Mouse (Mus musculus) liver, embryonic 14.5 days (tissue): Measurements from ENCODE around the gene Rbm8a. TPM values are rescaled to one million over a fixed set of nuclear protein-coding genes. Genes with fewer than 3 reads are reported as not detected.

Source experiments
- ATAC-seq: fragments of 200-750 bp; cut with Nextera tagmentation; 2 replicates; pipeline ENCODE4 v1.8.0; 2017; ENCODE audit warnings: moderate number of reproducible peaks, mild to moderate bottlenecking, moderate library complexity; ENCODE audit not compliant: insufficient read depth
- DNase-seq, 3 experiments: peaks; one replicate each; pipeline ENCODE4 v3.0.0-alpha.2; 2012 to 2013; ENCODE audit warnings: low read depth in 3 of 3, low spot score in 3 of 3
- H3K27ac ChIP-seq: fragments of 300-500 bp; sonication (generic); 2 replicates; pipeline ENCODE4 v1.5.1; 2014; ENCODE audit warnings: moderate library complexity, mild to moderate bottlenecking, control low read depth, inconsistent platforms
- H3K27me3 ChIP-seq: fragments of 300-500 bp; sonication (generic); 2 replicates; pipeline ENCODE4 v1.6.1; 2014; ENCODE audit warnings: mild to moderate bottlenecking, low read length, moderate library complexity; ENCODE audit not compliant: control insufficient read depth, insufficient read depth
- H3K36me3 ChIP-seq: fragments of 300-500 bp; sonication (generic); replicated peaks from 2 replicates; pipeline ENCODE4 v1.6.1; 2014; ENCODE audit warnings: low read depth; ENCODE audit not compliant: control insufficient read depth, insufficient read depth
- H3K4me1 ChIP-seq, 2 experiments: fragments of 200-500 bp in 1 of 2; fragments of 300-500 bp in 1 of 2; sonication (generic) in 1 of 2; replicated peaks; 2 replicates each; pipeline ENCODE4 v1.6.1; 2012 to 2014; ENCODE audit warnings: antibody characterized with exemption in 1 of 2, inconsistent platforms in 1 of 2, low read length in 1 of 2; ENCODE audit not compliant: control insufficient read depth in 2 of 2, insufficient read depth in 2 of 2
- H3K4me2 ChIP-seq: fragments of 300-500 bp; sonication (generic); 2 replicates; pipeline ENCODE4 v1.6.1; 2014; ENCODE audit warnings: low read depth, mild to moderate bottlenecking, control low read depth, moderate library complexity
- H3K4me3 ChIP-seq, 2 experiments: fragments of 200-500 bp in 1 of 2; fragments of 300-500 bp in 1 of 2; sonication (generic) in 1 of 2; 2 replicates each; pipeline ENCODE4 v1.5.1; 2012 to 2014; ENCODE audit warnings: low read depth in 2 of 2, low read length in 2 of 2, mild to moderate bottlenecking in 2 of 2, control low read depth in 1 of 2, inconsistent platforms in 1 of 2, moderate library complexity in 1 of 2; ENCODE audit not compliant: insufficient read depth in 1 of 2
- H3K9ac ChIP-seq: fragments of 300-500 bp; sonication (generic); replicated peaks from 2 replicates; pipeline ENCODE4 v1.6.1; 2014; ENCODE audit warnings: mild to moderate bottlenecking, control low read depth, moderate library complexity
- H3K9me3 ChIP-seq: fragments of 300-500 bp; sonication (generic); 2 replicates; pipeline ENCODE4 v1.6.1; 2016; ENCODE audit warnings: low read length, mixed read lengths; ENCODE audit not compliant: control insufficient read depth
- CTCF ChIP-seq: IDR thresholded peaks from 2 replicates; pipeline ENCODE4 v1.5.1; 2016; ENCODE audit warnings: antibody characterized with exemption, low read depth, control low read depth
- EP300 ChIP-seq: IDR thresholded peaks from 2 replicates; pipeline ENCODE4 v1.6.1; 2016; ENCODE audit warnings: antibody characterized with exemption, low read depth
- WGBS: fragments of 180-500 bp; shearing (Covaris S2); extraction: QIAGEN DNeasy Blood & Tissue Kit; methylation state at CpG from one replicate; pipeline ENCODE4 v1.1.7; 2014; ENCODE audit not compliant: insufficient replicate concordance; 5-methylcytosine and 5-hydroxymethylcytosine counted together
- polyA plus RNA-seq, 2 experiments: library from polyadenylated mRNA; depleted of rRNA in 1 of 2; stranded (reverse) in 1 of 2; unstranded in 1 of 2; fragments of >200 nt; fragmentation: Nextera tagmentation in 1 of 2; extraction: Ambion mirVana in 1 of 2; gene quantifications; 2 replicates each; pipeline versions ENCODE4 v1.2.1 to v1.2.3; 2012 to 2014

The Rbm8a gene
- polyA plus RNA-seq, 2 experiments: 22.8 to 69.1 TPM

GRCm38 (mm10) chr3:96679159-96679674 lies 49.5 kb downstream of the Rbm8a start:
- WGBS: 9% methylated on average over 5 of the region's 5 CpGs
- H3K4me1 ChIP-seq: peaks cover 0 to 6% of the 10 kb centered on the region in 2 experiments; a peak in 3 of 4 replicates
- no peak overlapping the region for H3K4me2 ChIP-seq
- TF ChIP-seq CTCF: no peak
- TF ChIP-seq EP300: no peak
- no peak overlapping the region for H3K4me3 ChIP-seq
- H3K27me3 ChIP-seq: peaks cover 6% of the 10 kb centered on the region
- no peak overlapping the region for H3K27ac ChIP-seq
- H3K9me3 ChIP-seq: no peaks in the 10 kb centered on the region
- ATAC-seq: peak; percentile 50; the same call in 1 of the 2 replicates
- no peak for DNase-seq
- H3K36me3 ChIP-seq: no peaks in the 10 kb centered on the region
- no peak overlapping the region for H3K9ac ChIP-seq

DNA sequence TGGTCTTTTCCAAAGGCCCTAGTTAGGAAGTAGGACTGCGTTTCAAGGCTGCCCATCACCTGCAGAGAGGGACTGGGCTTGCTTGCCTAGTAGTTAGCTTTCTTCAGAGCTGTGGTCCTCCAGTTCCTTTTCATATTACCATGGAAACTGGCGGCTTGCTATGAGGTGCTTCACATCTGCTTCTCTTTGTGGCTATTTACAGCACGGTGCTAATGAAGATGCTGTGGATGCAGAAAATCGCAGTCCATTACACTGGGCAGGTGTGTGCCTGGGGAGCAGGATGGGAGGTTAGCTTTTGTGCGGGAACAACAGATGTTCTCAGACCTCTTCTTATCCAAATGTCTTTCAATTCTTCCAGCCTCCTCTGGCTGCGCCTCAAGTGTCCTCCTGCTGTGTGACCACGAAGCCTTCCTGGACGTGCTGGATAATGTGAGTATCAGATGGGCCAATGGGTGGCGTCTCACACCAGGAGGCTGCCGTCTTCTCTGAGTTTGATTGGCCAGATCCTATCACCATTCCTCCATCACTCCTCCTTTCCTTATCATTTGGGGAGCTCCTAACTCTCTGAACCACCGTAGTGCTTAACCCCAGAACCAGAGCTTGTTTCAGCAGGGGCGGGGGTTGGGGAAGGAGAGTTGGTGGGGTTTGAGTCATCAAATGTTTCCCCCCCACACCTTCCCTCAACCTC lies 50.7 kb downstream of the Rbm8a start:
- Histone ChIP-seq H3K9ac (no peak overlapping the region), H3K4me3 (no peak overlapping the region), H3K27ac (no peak overlapping the region), H3K4me1 (peaks cover 0 to 6% of the 10 kb centered on the region in 2 experiments; a peak in 3 of 4 replicates), H3K36me3 (no peaks in the 10 kb centered on the region), H3K27me3 (peaks cover 17% of the 10 kb centered on the region), H3K9me3 (no peaks in the 10 kb centered on the region), H3K4me2 (no peak overlapping the region)
- TF ChIP-seq EP300 (no peak), CTCF (no peak)
- 22% methylated on average over 12 of the region's 12 CpGs for WGBS
- DNase-seq: no peak
- no peak for ATAC-seq

Other genes starting within 250 kb of the Rbm8a start
- not detected in 2 replicates for gene BC107364, start 177.6 kb upstream of the Rbm8a start, polyA plus RNA-seq (2012; rRNA removed)
- not detected in 2 replicates for gene BC107364, start 177.6 kb upstream of the Rbm8a start, polyA plus RNA-seq (2014; fragmentation: Nextera tagmentation; extraction: Ambion mirVana)
- 3.8 and 4.5 TPM in 2 replicates for gene Hfe2, start 104.8 kb upstream of the Rbm8a start, polyA plus RNA-seq (2012; rRNA removed)
- gene Hfe2, start 104.8 kb upstream of the Rbm8a start, polyA plus RNA-seq (2014; fragmentation: Nextera tagmentation; extraction: Ambion mirVana): 4.3 and 4.4 TPM in 2 replicates
- gene Txnip, start 72.0 kb upstream of the Rbm8a start, polyA plus RNA-seq (2012; rRNA removed): 33.2 and 42.8 TPM in 2 replicates
- gene Txnip, start 72.0 kb upstream of the Rbm8a start, polyA plus RNA-seq (2014; fragmentation: Nextera tagmentation; extraction: Ambion mirVana): 31.9 and 32.5 TPM in 2 replicates
- not detected in 2 replicates for gene Gm16253, start 52.9 kb upstream of the Rbm8a start, polyA plus RNA-seq (2012; rRNA removed)
- gene Gm16253, start 52.9 kb upstream of the Rbm8a start, polyA plus RNA-seq (2014; fragmentation: Nextera tagmentation; extraction: Ambion mirVana): not detected in 2 replicates
- 6.2 and 11.8 TPM in 2 replicates for gene Polr3gl, start 35.8 kb upstream of the Rbm8a start, polyA plus RNA-seq (2012; rRNA removed)
- 3.0 and 3.3 TPM in 2 replicates for gene Polr3gl, start 35.8 kb upstream of the Rbm8a start, polyA plus RNA-seq (2014; fragmentation: Nextera tagmentation; extraction: Ambion mirVana)
- gene Ankrd34a, start 33.3 kb upstream of the Rbm8a start, polyA plus RNA-seq (2012; rRNA removed): 0.08 TPM in 2 replicates
- not detected in 2 replicates for gene Ankrd34a, start 33.3 kb upstream of the Rbm8a start, polyA plus RNA-seq (2014; fragmentation: Nextera tagmentation; extraction: Ambion mirVana)
- 2.7 and 2.9 TPM in 2 replicates for gene Lix1l, start 28.8 kb upstream of the Rbm8a start, polyA plus RNA-seq (2012; rRNA removed)
- gene Lix1l, start 28.8 kb upstream of the Rbm8a start, polyA plus RNA-seq (2014; fragmentation: Nextera tagmentation; extraction: Ambion mirVana): 0.32 and 0.48 TPM in 2 replicates
- gene Pex11b, start 5.4 kb downstream of the Rbm8a start, polyA plus RNA-seq (2012; rRNA removed): 10.5 and 10.7 TPM in 2 replicates
- 15.7 and 19.1 TPM in 2 replicates for gene Pex11b, start 5.4 kb downstream of the Rbm8a start, polyA plus RNA-seq (2014; fragmentation: Nextera tagmentation; extraction: Ambion mirVana)
- 0.02 TPM in 1 of 2 replicates, not detected in the other for gene Gm42957, start 5.5 kb downstream of the Rbm8a start, polyA plus RNA-seq (2012; rRNA removed)
- gene Gm42957, start 5.5 kb downstream of the Rbm8a start, polyA plus RNA-seq (2014; fragmentation: Nextera tagmentation; extraction: Ambion mirVana): not detected in 2 replicates
- gene Itga10, start 15.7 kb downstream of the Rbm8a start, polyA plus RNA-seq (2012; rRNA removed): 0.42 and 0.47 TPM in 2 replicates
- 0.05 TPM in 2 replicates for gene Itga10, start 15.7 kb downstream of the Rbm8a start, polyA plus RNA-seq (2014; fragmentation: Nextera tagmentation; extraction: Ambion mirVana)
- gene Ankrd35, start 40.2 kb downstream of the Rbm8a start, polyA plus RNA-seq (2012; rRNA removed): 0.26 and 0.39 TPM in 2 replicates
- 0.13 and 0.22 TPM in 2 replicates for gene Ankrd35, start 40.2 kb downstream of the Rbm8a start, polyA plus RNA-seq (2014; fragmentation: Nextera tagmentation; extraction: Ambion mirVana)
- gene Pias3, start 66.5 kb downstream of the Rbm8a start, polyA plus RNA-seq (2012; rRNA removed): 5.1 and 5.7 TPM in 2 replicates
- gene Pias3, start 66.5 kb downstream of the Rbm8a start, polyA plus RNA-seq (2014; fragmentation: Nextera tagmentation; extraction: Ambion mirVana): 3.6 and 4.1 TPM in 2 replicates
- gene Nudt17, start 78.6 kb downstream of the Rbm8a start, polyA plus RNA-seq (2012; rRNA removed): 0.62 and 0.65 TPM in 2 replicates
- gene Nudt17, start 78.6 kb downstream of the Rbm8a start, polyA plus RNA-seq (2014; fragmentation: Nextera tagmentation; extraction: Ambion mirVana): 1.4 and 1.5 TPM in 2 replicates
- gene Polr3c, start 97.7 kb downstream of the Rbm8a start, polyA plus RNA-seq (2012; rRNA removed): 15.4 and 21.6 TPM in 2 replicates
- 14.5 and 14.6 TPM in 2 replicates for gene Polr3c, start 97.7 kb downstream of the Rbm8a start, polyA plus RNA-seq (2014; fragmentation: Nextera tagmentation; extraction: Ambion mirVana)
- gene Rnf115, start 97.7 kb downstream of the Rbm8a start, polyA plus RNA-seq (2012; rRNA removed): 9.6 and 12.4 TPM in 2 replicates
- gene Rnf115, start 97.7 kb downstream of the Rbm8a start, polyA plus RNA-seq (2014; fragmentation: Nextera tagmentation; extraction: Ambion mirVana): 28.2 and 33.0 TPM in 2 replicates
- gene Pdzk1, start 199.4 kb downstream of the Rbm8a start, polyA plus RNA-seq (2012; rRNA removed): 3.8 and 6.3 TPM in 2 replicates
- 11.4 and 12.3 TPM in 2 replicates for gene Pdzk1, start 199.4 kb downstream of the Rbm8a start, polyA plus RNA-seq (2014; fragmentation: Nextera tagmentation; extraction: Ambion mirVana)
- gene Cd160, start 199.4 kb downstream of the Rbm8a start, polyA plus RNA-seq (2012; rRNA removed): 0.07 and 0.08 TPM in 2 replicates
- gene Cd160, start 199.4 kb downstream of the Rbm8a start, polyA plus RNA-seq (2014; fragmentation: Nextera tagmentation; extraction: Ambion mirVana): 0.11 TPM in 1 of 2 replicates, not detected in the other